Mouse (Mus musculus) monocyte, adult 5-6 weeks (primary cell): ENCODE data around the gene H2-Oa. TPM values are rescaled to one million over a fixed set of nuclear protein-coding genes. Genes with fewer than 3 reads are reported as not detected.

Source experiments
- ATAC-seq: fragments of 153-309, 156-312 bp; replicated peaks from 2 replicates; pipeline ENCODE4 v1.8.0; 2017; ENCODE audit warnings: mild to moderate bottlenecking; ENCODE audit not compliant: low TSS enrichment, insufficient number of reproducible peaks, severe bottlenecking, poor library complexity, low FRiP score
- total RNA-seq: library from RNA; stranded (forward); fragments of 200-1000, 200-491, 200-594 nt; gene quantifications from 3 replicates; pipeline ENCODE4 v1.2.3, GENCODE M21; 2017

Gene H2-Oa
- total RNA-seq, 1 experiment from 2014 or later, result 18.9 TPM

DNA sequence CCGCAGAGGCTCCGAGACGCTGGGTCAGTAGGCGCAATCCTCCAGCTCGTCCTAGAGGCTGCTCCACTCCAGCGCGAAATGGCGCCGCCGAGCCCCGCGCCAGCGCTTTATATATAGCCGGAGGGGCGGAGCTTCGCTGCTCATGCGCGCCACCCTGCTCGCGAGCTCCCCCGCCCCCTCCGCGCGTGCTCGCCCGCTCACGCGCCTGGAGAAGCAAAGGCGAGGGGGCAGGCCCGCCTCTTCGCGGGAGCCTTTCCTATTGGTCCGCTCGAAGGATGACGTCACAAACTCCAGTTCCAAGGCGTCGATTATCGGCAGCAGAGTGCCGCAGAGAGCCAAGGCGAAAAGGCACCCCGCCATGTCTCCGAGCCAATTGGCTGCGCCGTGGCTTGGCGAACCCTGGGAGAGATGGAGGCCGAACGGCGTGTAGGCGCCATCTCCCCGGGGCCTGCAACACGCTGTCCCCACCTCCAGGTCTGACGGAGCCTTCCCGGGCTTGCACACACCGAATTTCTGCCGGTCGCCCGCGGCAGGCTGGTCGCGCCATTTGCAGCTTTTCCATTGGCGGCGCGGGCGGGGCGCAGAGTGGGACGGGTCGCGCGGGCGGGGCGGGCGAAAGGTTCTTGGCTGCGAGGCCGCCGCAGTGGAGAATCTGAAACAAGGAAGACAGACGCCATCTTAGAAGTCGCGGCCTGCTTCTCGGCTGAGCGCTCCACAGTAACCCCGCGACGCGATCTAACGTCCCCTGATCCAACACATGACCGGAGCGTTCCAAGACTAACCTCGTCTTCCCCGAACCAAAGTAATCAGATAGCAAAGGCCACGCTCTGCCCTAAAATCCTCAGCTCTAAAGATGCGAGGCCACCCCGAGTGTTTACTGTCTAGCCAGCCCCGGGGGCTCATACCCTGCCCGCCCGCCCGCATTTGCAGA is 27.4 kb downstream of the H2-Oa start, which contains the start of gene H2-DMa:
Gene H2-DMa, plus strand, starts transcription at position 293 of the 931 bp plus-strand sequence.
- peak; percentile 40 for ATAC-seq

DNA sequence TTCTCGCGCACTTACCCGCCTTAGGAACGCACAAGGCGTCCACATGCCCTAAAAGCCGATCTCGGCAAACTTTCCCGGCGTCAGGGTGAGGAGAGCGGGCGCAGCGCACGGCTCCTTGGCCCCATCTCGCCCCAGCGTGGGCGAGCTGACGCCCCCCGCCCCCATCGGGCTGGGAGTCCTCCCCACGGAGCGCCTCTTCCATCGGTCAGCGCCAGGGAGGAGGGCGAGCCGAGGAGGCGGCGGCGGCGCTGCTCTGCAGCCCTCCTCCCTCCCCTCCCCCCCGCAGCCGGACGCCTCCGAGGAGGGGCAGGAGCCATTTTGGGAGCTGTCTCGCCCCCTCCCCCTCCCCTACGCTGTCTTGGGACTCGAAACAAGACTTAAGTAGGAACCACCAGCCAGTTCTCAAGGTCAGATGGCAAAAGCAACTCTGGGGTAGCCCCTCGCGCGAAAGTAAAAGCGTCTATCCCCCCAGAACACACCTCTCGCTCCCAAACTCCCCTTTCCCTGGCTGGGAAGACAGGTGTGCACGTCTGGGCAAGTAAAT is 28.1 kb downstream of the H2-Oa start:
- ATAC-seq, result no peak

GRCm38 (mm10) chr17:34120814-34121171 is 28.7 kb downstream of the H2-Oa start:
- ATAC-seq, result no peak

DNA sequence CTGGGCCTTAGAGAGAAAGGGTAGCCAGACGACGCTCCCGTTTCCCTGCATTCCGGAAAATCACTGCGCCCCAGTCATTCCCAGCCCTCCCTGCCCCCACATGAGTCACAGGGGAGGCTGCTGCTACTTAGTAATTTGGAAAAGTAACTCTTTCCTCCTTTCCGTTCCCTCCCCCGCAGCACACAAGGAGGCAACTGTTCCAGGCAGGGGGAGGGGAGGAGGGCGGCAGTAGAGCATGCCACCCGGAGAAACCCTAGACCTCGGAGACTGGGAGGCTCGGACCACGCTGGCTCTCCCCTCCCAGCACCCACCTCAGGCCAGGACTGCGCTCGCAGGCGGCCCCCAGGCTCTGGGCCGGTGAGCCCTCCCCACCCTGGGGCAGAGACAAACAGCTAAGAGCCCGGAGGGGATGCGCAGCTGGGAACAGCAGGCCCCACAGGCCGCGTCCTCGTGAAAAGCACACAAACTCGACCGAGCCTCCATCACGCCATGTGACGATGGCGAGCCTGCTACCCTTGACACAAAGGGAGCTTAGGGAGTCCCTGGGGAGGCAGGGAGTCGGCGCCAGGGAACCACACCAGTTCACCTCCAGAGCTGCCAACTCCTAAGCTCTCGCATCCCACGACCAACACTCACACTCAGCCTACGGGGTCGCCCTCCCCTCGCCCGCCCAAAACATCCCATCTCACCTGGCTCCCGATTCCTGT is 29.2 kb downstream of the H2-Oa start:
- 0 out of 2 replicates have a peak, but pooled peaks have one; percentile 2 for ATAC-seq

DNA sequence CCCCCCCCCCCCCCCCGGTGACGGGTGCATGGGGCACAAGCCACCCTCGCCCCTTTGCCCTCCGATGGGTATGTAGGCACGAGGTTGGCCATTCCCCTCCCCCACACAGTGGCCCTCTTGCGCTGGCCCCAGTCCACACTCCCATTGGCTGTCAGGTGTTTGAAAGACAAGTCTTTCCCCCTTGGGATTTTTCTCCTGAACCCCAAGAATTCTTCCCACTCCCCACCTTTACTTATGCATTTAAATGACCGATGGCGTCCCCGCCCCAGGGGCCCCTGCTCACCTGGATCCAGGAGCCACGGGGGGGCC is 29.7 kb downstream of the H2-Oa start:
- ATAC-seq, result no peak

DNA sequence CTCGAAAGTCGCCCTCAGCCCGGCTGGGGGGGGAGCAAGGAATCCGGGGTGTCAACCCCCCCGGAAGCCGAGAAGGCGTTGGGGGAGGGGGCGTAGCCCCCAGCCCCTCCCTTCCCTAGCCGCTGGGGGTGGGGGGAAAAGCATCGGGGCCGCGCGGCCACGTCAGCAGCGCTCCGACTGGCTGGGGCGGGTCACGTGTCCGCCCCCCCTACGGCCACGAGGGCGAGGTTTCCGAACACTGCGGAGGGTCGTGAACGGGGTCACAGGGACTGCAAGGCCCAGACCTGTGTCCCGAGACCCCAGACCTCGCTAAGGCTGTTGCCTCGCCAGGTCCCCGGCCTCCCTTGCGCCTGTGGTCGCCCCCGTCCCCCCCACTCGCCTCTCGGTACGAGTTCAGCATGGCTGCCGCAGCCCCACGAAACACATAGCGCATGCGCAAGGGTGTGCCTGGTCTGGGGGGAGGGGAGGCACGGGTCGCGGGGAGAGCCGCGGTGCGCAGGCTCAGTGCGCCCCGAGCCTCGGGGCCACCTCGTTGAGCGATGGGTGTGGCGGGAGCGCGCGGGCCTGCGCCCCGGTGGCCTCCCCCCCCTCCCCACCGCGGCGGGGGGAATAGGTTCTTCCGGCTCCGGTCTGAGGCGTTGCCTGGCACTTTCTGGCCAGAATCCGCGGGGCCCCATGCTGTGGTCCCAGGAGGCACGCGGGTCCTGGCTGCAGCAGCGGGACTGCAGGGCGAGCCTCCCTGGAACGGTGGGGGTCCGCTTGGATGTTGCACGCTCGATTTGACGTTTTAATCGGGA is 30.2 kb downstream of the H2-Oa start, which contains the start of gene Brd2:
Gene Brd2, minus strand, starts transcription at position 447 of the 797 bp plus-strand sequence.
- ATAC-seq, result peak; percentile 33; the same call in 1 of the 2 replicates

DNA sequence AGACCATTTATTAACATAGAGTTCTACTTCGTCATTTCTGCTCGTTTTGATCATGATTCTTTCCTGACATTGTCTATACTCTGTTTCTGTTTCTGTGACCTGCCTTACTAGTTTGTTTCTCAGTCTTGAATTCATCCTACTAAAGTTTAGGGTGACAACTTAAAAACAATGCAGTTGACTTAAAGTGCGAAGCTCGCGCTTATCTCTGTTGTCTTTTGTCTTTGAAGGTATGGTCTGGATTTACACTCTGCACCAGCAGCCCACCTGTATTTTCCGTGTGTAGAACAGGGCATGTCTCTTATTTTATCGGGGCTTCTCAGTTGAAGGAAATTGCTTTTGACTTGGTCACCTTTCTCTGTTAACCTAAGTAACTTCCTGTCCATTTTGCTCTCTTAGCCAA is 31.0 kb downstream of the H2-Oa start:
- ATAC-seq, result no peak

DNA sequence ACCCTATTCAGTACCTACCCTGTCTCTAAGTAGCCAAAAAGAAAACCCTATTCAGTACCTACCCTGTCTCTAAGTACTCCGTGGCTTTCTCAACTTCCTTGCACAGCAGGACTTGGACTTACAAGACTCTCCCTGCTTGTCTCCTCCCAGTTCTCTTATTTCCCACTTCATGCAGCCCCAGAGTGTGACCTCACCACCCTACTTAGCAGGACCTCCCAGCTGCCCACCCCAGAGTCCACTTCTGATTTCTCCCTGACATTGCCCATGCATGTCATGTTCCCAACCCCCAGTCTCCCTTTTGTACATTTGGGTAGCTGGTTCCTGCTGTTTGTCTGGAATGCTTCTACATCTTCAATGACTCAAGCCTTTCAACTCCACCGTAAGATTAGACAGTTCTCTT is 31.4 kb downstream of the H2-Oa start:
- no peak for ATAC-seq

- ATAC-seq, result no peak
These were observed 32.5 kb downstream of the H2-Oa start for GRCm38 (mm10) chr17:34124649-34125048.

- ATAC-seq, result no peak
These were observed 34.8 kb downstream of the H2-Oa start for GRCm38 (mm10) chr17:34126826-34127420.

DNA sequence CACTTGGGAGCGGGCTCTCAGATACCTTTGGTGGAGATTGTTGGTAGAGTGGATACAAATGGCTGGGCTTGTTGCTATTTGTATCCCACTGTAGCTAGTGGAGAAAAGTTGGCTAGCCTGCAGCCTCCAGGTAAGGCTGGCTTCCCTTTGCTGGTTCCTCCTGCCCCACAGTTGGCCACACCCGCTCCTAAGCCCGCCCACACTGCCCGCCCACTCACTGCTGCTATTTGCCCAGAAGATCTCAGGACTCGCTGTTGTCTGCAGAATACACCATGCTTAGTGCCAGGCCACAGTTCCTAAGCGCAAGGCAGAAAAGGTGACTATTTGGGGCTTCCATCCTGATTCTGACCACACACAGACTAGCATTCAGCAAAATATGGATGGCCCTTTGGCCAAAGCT is 35.3 kb downstream of the H2-Oa start:
- ATAC-seq, result peak; percentile 54

- no peak for ATAC-seq
These were observed 36.3 kb downstream of the H2-Oa start for GRCm38 (mm10) chr17:34128264-34128937.

GRCm38 (mm10) chr17:34128944-34129791 is 37.0 kb downstream of the H2-Oa start:
- no peak for ATAC-seq

DNA sequence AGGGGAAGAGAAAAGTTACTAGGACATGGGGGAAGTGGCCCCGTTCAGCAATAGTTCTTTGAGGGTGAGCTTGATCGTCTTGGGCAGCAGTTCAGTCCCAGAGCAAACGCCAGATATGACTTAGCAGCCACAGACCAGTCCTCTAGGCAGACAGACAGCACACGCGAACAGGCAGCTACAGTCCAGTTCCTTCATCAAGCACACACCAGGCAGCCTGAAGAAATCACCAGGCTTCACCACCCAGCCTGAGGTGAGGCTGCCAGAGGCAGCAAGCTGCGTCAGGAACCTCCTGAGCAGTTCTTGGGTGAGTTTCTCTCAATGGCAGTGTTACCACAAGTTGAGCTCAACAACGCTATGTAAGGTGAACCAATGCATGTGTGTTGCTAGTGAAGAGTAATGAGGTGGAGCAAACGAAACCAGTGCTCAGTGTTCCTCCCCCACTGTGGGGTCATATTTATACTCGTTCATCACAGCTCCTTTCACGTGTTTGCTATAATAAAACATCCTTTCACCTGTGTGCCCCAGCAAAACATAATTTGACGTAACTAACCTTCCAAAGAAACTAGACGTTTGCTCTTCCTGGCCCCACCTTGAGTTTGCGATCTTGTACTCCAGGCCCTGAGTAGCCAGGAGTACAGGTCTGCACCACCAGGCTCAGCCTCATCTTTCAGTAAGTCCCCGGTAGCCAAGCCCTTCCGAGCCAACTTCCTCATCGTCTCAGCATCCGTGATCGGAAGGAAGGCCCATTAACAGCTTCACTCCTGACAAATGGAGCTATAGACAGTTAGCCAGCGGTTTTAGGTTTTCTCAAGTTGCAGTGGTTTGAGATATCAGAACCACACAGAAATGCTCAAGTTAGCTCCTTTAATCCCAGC is 38.2 kb downstream of the H2-Oa start:
- 0 out of 2 replicates have a peak, but pooled peaks have one; percentile 7 for ATAC-seq

DNA sequence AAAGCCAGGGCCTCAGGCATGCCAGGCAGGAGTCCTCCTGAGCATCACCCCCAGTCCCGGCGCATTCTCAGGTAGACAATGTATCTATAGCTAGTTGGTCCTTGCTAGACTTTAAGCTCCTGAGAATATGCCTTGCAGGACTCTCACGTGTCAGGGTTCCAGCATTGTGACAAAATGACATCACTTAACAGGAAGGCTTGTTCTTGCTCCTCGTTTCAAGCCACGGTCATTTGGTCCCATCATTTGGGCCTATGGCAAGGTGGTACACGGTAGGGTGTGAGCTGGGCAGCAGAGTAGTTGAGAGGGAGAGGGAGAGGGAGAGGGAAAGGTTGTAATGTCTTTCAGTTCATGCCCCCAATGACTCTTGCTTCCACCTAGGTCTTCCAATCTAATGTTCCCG is 39.8 kb downstream of the H2-Oa start:
- no peak for ATAC-seq

DNA sequence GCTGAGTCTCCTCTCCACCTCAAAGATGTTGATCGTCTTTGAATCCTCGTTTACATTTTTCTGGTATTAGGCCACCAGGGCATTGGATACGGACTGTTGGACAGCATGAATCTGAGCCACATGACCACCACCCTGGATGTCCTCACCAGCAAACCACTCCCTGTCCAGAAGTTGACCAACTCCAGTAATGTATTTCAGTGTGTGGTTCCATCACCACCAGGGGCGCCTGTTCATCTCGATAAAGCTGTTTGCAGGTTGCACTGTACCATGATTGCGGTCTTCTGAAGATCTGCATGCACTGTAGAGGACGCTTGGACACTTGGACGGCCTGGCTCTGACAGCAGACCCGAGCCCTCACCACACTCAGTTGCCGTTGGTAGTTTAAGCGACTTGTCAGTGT is 41.1 kb downstream of the H2-Oa start:
- ATAC-seq, result no peak
